Mouse (Mus musculus) embryonic facial prominence, embryonic 13.5 days (tissue): Measurements from ENCODE around the gene St3gal4. TPM values are rescaled to one million over a fixed set of nuclear protein-coding genes. Genes with fewer than 3 reads are reported as not detected.

ENCODE experiments used
- ATAC-seq: fragments of 200-750 bp; cut with Nextera tagmentation; 2 replicates; pipeline ENCODE4 v1.8.0; 2017; ENCODE audit warnings: low read depth; ENCODE audit not compliant: insufficient number of reproducible peaks, insufficient read depth, low FRiP score, low TSS enrichment
- H3K27ac ChIP-seq: fragments of 300-500 bp; sonication (generic); 2 replicates; pipeline ENCODE4 v1.5.1; 2015; ENCODE audit warnings: moderate library complexity, mild to moderate bottlenecking, inconsistent platforms
- H3K27me3 ChIP-seq: fragments of 300-500 bp; sonication (generic); 2 replicates; pipeline ENCODE4 v1.6.1; 2015; ENCODE audit warnings: mild to moderate bottlenecking, inconsistent platforms
- H3K36me3 ChIP-seq: fragments of 300-500 bp; sonication (generic); 2 replicates; pipeline ENCODE4 v1.6.1; 2015; ENCODE audit warnings: mild to moderate bottlenecking, inconsistent platforms
- H3K4me1 ChIP-seq: fragments of 300-500 bp; sonication (generic); 2 replicates; pipeline ENCODE4 v1.6.1; 2015; ENCODE audit warnings: inconsistent platforms
- H3K4me2 ChIP-seq: fragments of 300-500 bp; sonication (generic); 2 replicates; pipeline ENCODE4 v1.6.1; 2015; ENCODE audit warnings: moderate library complexity, mild to moderate bottlenecking, inconsistent platforms
- H3K4me3 ChIP-seq: fragments of 300-500 bp; sonication (generic); 2 replicates; pipeline ENCODE4 v1.5.1; 2015; ENCODE audit warnings: mild to moderate bottlenecking, inconsistent platforms
- H3K9ac ChIP-seq: fragments of 300-500 bp; sonication (generic); 2 replicates; pipeline ENCODE4 v1.6.1; 2015; ENCODE audit warnings: mild to moderate bottlenecking, inconsistent platforms
- H3K9me3 ChIP-seq: fragments of 300-500 bp; sonication (generic); 2 replicates; pipeline ENCODE4 v1.6.1; 2016; ENCODE audit warnings: inconsistent platforms
- WGBS: fragments of 180-500 bp; shearing (Covaris S2); methylation state at CpG from one replicate; pipeline ENCODE4 v1.1.7; 2015; ENCODE audit warnings: mixed read lengths; 5-methylcytosine and 5-hydroxymethylcytosine counted together
- polyA plus RNA-seq: library from polyadenylated mRNA; unstranded; fragments of >200 nt; fragmentation: Nextera tagmentation; extraction: Ambion mirVana; gene quantifications from 2 replicates; pipeline ENCODE4 v1.2.1, GENCODE M21; 2015

Gene St3gal4
- polyA plus RNA-seq, 1 experiment from 2014 or later: 42.0 TPM

DNA sequence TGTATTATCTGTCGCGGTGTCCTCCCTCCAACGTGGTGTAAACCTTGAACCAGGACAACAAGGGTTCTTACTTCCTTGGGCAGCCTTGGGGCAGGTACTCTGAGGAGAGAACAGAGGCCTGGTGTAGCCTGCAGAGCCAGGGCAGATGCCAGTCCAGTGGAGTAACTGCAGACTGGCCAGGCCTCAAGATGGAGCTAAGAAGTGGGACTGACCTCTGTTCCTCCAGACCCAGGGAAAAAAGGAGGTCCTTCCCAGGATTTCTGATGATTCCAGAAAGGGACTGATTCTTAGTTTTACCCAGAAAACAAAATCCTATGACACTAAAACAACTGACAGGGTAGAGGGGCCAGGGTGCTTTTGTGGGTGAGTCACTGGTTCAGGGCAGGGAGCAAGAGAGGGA is 4.8 kb downstream of the St3gal4 start:
- Histone ChIP-seq H3K4me3 (peak overlapping the region; percentile 7; the same call in 1 of the 2 replicates), H3K36me3 (0 out of 2 replicates have a peak, but pooled peaks cover 3% of the 10 kb centered on the region), H3K27ac (peak overlapping the region; percentile 49), H3K4me2 (peak overlapping the region; percentile 82), H3K9me3 (no peaks in the 10 kb centered on the region), H3K9ac (peak overlapping the region; percentile 52; the same call in 1 of the 2 replicates), H3K27me3 (no peaks in the 10 kb centered on the region), H3K4me1 (peaks cover 76% of the 10 kb centered on the region)
- whole genome bisulfite sequencing: 90% methylated on average over 3 of the region's 3 CpGs
- no peak for ATAC-seq

DNA sequence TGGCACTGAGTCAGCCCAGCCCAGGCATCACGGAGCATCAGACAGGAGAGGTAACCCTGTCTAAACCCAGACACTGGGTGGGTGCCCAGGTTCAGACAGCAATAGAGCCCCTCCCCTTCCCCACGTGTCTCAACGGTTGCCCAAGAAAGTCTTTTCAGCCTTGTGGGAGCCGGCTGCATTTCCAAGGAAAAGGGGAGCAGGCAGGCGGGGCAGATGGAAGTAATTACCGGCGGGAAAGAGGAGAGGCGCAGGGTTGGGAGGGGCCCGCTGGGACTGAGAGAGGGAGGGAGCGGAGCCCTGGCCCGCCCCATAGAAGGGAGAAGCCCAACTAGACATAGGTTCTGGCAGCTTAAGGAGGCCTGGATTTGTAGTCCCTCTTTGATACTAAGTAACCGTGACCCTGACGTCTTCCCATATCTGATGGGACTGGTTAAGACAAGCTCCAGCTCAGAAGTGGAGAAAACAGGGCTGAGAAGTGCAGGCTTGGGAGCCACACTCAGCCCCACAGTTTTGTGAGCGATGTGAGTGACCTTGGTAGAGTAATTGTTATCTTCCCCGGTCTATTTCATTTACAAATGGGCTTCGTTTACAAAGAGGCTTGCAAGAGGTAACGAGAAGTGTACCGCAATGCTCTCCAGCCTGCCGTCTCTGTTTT is 7.0 kb downstream of the St3gal4 start:
- Histone ChIP-seq H3K36me3 (no peaks in the 10 kb centered on the region), H3K27ac (peak overlapping the region; percentile 91), H3K4me2 (peak overlapping the region; percentile 56), H3K4me1 (peaks cover 86% of the 10 kb centered on the region), H3K9ac (peak overlapping the region; percentile 58; the same call in 1 of the 2 replicates), H3K9me3 (no peaks in the 10 kb centered on the region), H3K4me3 (peak overlapping the region; percentile 28), H3K27me3 (no peaks in the 10 kb centered on the region)
- ATAC-seq: peak; percentile 78
- WGBS: 9% methylated on average over 19 of the region's 19 CpGs

DNA sequence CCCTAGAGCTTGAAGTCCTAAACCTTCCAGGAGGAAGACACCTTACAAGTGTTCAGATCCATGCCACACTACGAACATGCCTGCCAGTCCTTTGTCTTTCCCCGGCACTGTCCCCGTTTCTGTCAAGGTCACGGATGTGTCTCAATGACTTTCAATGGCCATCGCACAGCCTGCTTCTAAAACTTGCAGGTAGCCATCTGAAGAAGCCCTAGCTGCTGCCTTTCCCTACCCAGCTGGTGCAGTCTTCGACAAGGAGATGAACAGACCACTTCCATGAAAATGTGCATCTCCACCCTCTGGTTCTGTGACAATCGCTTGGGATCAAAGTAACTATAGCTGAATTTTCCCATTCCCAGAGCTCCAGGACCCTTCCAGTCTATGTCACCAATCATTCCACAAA is 7.6 kb downstream of the St3gal4 start:
- Histone ChIP-seq H3K4me1 (peaks cover 89% of the 10 kb centered on the region), H3K27me3 (no peaks in the 10 kb centered on the region), H3K9ac (peak overlapping the region; percentile 58; the same call in 1 of the 2 replicates), H3K4me3 (peak overlapping the region; percentile 28; the same call in 1 of the 2 replicates), H3K27ac (peak overlapping the region; percentile 91), H3K4me2 (peak overlapping the region; percentile 56), H3K9me3 (no peaks in the 10 kb centered on the region), H3K36me3 (no peaks in the 10 kb centered on the region)
- no peak for ATAC-seq
- 70% methylated on average over 7 of the region's 7 CpGs for WGBS

DNA sequence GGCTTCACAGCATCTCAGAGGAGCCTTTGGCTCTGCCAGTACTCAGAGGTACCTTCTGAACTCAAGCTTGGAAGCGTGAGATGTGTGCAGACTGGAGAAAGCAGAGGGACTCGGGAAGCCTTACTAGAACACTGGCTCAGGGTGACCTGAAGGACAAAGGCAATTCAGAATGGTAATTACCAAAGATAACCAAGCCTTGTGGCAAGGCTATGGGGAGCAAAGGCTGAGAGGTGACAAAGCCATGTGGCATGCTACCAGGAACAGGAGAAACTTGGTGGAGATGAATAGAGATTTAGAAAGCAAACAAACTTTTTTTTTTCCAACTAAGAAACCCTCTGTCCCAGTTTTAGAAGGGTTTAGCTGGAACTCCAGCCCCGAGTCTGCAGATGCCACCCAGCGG is 8.5 kb downstream of the St3gal4 start:
- H3K4me1 ChIP-seq: peaks cover 94% of the 10 kb centered on the region
- no peak overlapping the region for H3K4me2 ChIP-seq
- no peak overlapping the region for H3K4me3 ChIP-seq
- no peaks in the 10 kb centered on the region for H3K36me3 ChIP-seq
- no peak overlapping the region for H3K27ac ChIP-seq
- no peaks in the 10 kb centered on the region for H3K9me3 ChIP-seq
- no peaks in the 10 kb centered on the region for H3K27me3 ChIP-seq
- WGBS: 76% methylated on average over 4 of the region's 4 CpGs
- no peak overlapping the region for H3K9ac ChIP-seq
- ATAC-seq: no peak

DNA sequence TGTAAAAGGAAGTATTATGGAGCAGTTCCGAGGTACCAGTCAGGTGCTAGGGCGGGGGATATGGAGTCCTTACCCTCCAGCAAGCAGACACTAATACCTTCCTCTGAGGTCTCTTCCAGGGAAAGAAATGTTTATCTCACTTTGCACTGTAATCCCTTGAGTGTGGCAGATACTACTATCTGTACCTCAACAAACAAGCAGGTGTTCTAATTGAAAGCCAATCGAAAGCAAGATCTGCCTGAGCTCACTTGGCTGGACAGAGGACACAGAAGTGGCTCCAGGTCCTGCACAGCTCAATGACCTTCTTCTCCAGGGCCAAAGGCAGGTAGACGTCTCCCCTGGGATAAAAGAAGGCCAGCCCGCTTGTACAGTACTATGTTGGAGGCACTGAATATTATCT is 9.0 kb downstream of the St3gal4 start:
- no peaks in the 10 kb centered on the region for H3K36me3 ChIP-seq
- ATAC-seq: no peak
- no peak overlapping the region for H3K4me3 ChIP-seq
- H3K9me3 ChIP-seq: no peaks in the 10 kb centered on the region
- no peaks in the 10 kb centered on the region for H3K27me3 ChIP-seq
- H3K4me2 ChIP-seq: no peak overlapping the region
- H3K4me1 ChIP-seq: peaks cover 91% of the 10 kb centered on the region
- H3K27ac ChIP-seq: peak overlapping the region; percentile 92
- 84% methylated on average over 5 of the region's 5 CpGs for WGBS
- no peak overlapping the region for H3K9ac ChIP-seq

DNA sequence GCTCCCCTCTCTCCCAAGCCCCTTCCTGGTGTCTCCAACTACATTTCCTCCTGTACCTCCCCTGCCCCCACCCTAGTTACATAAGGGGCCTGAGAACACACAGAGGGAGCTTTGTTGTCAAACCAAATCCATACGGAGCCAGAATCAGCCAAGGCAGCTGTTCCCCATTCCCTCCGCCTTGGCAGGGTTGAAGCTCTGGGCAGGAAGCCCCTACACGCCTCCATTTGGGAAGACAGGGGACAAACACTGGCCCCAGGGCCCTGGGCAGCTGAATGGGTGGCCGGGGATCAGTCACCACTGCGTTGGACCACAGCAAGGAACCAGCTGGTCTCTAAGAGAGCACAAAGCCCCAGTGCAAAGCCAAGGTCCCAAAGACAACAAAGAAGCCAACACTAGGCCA is 10.2 kb downstream of the St3gal4 start:
- Histone ChIP-seq H3K4me3 (no peak overlapping the region), H3K27me3 (no peaks in the 10 kb centered on the region), H3K4me2 (peak overlapping the region; percentile 18), H3K27ac (peak overlapping the region; percentile 92), H3K36me3 (no peaks in the 10 kb centered on the region), H3K9me3 (no peaks in the 10 kb centered on the region), H3K4me1 (peaks cover 80% of the 10 kb centered on the region), H3K9ac (no peak overlapping the region)
- peak; percentile 32; the same call in 1 of the 2 replicates for ATAC-seq
- WGBS: 16% methylated on average over 5 of the region's 5 CpGs

DNA sequence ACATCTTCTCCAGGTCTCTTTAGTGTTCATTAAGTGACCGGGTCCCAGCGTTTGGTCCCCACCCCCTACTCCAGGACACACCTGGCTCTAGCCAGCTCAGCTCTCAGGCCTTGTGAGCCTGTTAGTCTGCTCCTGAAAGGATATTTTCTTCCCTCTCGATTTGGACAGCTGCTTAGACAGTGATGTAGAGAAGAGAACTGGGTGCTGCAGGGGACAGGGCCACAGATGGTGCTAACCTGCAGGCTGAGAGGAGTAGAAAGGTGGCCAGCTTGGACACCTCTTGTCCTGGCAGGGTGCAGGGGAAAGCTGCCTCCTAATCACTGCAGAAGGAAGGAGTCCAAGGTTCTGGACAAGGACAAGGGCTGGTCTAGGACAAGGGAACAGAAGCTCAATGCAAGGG is 11.0 kb downstream of the St3gal4 start:
- 75% methylated on average over 3 of the region's 3 CpGs for WGBS
- H3K27ac ChIP-seq: 0 out of 2 replicates have a peak overlapping the region, but pooled peaks have one; percentile 92
- ATAC-seq: no peak

DNA sequence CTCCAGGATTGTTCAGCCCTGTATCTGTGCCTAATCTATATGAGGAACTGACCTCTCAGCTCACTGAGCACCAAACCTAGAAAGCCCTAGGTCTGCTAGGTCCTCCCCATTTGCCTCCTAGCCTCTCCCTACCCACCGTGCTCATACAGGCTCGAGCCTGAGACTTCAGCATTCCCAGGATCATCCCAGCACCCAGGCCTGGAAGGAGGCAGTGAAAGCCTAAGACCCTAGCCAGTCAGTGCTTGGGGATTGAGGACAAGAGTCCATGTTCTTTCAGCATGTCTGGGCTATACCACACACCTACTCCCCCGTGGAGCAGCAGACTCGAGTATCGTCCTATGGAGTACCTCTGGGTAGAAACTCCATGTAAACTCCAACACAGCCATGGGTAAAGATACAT is 11.7 kb downstream of the St3gal4 start:
- Histone ChIP-seq H3K36me3 (no peaks in the 10 kb centered on the region), H3K4me3 (no peak overlapping the region), H3K27me3 (no peaks in the 10 kb centered on the region), H3K9me3 (no peaks in the 10 kb centered on the region), H3K27ac (no peak overlapping the region), H3K9ac (no peak overlapping the region), H3K4me1 (peaks cover 65% of the 10 kb centered on the region), H3K4me2 (no peak overlapping the region)
- ATAC-seq: no peak
- 93% methylated on average over 5 of the region's 5 CpGs for WGBS

More for the DNA sequence above, 11.0 kb downstream of the St3gal4 start:
- no peaks in the 10 kb centered on the region for H3K9me3 ChIP-seq
- no peaks in the 10 kb centered on the region for H3K36me3 ChIP-seq
- peaks cover 71% of the 10 kb centered on the region for H3K4me1 ChIP-seq
- no peak overlapping the region for H3K4me3 ChIP-seq
- H3K27me3 ChIP-seq: no peaks in the 10 kb centered on the region
- H3K4me2 ChIP-seq: no peak overlapping the region
- no peak overlapping the region for H3K9ac ChIP-seq

DNA sequence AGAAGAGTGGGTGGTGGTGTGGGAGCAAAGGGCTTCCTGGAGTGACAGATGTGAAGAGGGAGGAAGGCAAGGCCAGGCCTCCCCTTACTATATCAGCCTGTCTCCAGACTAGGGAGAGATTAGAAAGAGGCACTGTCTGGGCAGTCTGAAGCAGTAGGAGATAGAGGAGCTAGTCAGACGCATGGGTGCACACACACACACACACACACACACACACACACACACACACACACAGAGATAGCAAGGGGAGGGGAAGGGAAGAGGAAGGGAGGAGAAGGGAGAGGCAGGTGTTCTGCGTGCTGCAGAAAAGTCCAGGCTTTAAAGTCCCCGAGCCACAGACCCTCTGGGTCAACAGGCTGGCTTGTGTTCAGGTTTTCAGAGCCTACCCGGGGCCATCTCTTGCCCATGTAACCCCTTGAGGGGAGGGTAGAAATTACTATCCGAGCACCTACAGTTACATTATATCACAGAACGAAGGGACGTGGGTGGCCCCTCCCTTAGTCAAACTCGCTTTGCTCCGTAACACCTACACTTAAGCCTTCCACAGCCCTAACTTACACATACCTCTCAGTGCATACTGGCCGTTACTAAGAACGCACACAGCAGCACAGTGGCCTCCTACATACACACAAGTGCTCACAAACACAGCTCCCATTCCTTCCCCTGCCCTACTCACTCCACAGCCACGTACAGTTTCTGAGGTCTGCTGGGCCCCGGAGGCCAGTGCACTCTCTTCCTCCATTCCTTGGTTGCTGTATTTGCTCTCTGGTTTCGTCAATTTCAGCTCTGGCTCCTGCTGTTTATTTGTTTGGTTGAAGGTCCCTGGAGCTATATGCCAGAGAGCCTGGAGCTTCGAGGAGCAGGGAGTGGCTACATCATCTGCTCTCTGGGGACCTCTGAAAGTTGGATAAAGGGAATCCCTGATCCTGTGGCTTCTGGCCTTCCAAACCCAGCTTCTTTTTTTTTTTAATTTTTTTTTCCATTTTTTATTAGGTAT is 12.9 kb downstream of the St3gal4 start:
- no peak for ATAC-seq
- no peaks in the 10 kb centered on the region for H3K9me3 ChIP-seq
- H3K4me3 ChIP-seq: no peak overlapping the region
- H3K4me1 ChIP-seq: peaks cover 52% of the 10 kb centered on the region
- no peak overlapping the region for H3K4me2 ChIP-seq
- H3K27ac ChIP-seq: peak overlapping the region; percentile 39; the same call in 1 of the 2 replicates
- no peaks in the 10 kb centered on the region for H3K27me3 ChIP-seq
- H3K36me3 ChIP-seq: no peaks in the 10 kb centered on the region
- H3K9ac ChIP-seq: no peak overlapping the region
- WGBS: 53% methylated on average over 15 of the region's 15 CpGs

DNA sequence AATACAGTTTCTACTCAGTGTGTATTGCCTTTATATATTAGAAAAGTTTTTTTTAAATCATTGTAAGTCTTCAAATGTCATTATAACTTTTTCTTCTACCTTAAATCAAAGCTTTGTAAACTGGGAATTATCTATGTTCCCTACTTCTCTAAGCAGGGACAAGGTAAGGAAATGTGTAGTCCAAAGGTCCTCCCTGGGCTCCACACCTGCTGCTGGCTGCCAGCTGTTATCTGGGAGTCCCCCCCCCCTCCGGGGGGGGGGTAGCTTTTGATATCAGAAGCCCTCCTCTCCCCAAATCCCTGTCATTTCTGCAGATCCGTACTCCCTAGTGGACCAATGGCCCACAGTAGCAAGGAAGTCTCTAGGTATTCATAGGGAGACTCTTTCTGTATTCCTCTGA is 13.6 kb downstream of the St3gal4 start:
- no peak for ATAC-seq

DNA sequence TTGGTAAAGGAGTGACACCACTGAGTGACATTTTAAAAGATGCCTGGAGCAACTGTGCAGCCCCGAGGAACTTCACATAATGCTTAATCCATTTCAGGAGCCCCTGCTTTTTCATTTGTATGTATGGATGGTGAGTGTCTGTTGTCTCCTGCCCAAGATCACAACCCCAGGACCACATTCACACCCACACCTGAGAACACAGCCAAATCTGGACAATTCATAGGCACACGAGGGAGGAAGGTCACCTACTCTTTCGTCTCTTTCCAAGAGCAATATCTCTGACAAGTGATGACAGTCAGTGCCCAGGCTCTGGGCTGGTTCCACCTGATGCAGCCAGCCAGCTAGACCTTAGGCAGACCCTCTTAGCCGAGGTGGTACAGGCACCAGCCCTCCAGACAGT is 14.4 kb downstream of the St3gal4 start:
- peaks cover 4% of the 10 kb centered on the region; the same call in 1 of the 2 replicates for H3K36me3 ChIP-seq
- peaks cover 38% of the 10 kb centered on the region for H3K4me1 ChIP-seq
- no peaks in the 10 kb centered on the region for H3K27me3 ChIP-seq
- H3K4me3 ChIP-seq: no peak overlapping the region
- H3K27ac ChIP-seq: no peak overlapping the region
- no peak overlapping the region for H3K9ac ChIP-seq
- H3K4me2 ChIP-seq: no peak overlapping the region
- ATAC-seq: no peak
- no peaks in the 10 kb centered on the region for H3K9me3 ChIP-seq
- 70% methylated on average over 4 of the region's 4 CpGs for WGBS

More for the DNA sequence above, 13.6 kb downstream of the St3gal4 start:
- 66% methylated on average over 2 of the region's 2 CpGs for WGBS
- Histone ChIP-seq H3K36me3 (peaks cover 4% of the 10 kb centered on the region; the same call in 1 of the 2 replicates), H3K9me3 (no peaks in the 10 kb centered on the region), H3K4me1 (peaks cover 45% of the 10 kb centered on the region), H3K9ac (no peak overlapping the region), H3K4me3 (no peak overlapping the region), H3K27ac (0 out of 2 replicates have a peak overlapping the region, but pooled peaks have one; percentile 28), H3K4me2 (no peak overlapping the region), H3K27me3 (no peaks in the 10 kb centered on the region)
